Mouse (Mus musculus) right cerebral cortex, postnatal 4 days (tissue): ENCODE results near the gene Mafb.

ENCODE experiments used
- DNase-seq: peaks from one replicate; pipeline ENCODE4 v3.0.0-alpha.2; 2022

The Mafb gene

DNA sequence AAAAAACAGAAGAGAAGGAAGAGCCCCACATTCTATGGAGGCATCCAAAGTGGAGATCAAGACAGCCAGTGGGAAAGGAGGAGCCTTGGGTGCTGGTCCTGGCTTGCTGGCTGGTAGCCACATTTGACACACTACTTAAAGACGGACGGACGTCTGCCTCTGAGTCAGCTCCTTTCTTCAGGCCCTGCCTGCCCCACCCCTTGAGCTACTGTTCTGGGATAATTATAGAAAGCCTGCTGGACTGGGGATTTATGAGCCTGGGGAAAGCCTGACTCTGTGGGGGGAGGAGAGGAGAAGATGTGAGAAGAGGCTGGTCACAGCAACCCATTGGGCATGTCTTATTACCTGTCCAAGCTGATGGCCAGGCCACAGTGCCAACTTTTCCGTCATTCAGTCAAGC is 45.0 kb downstream of the Mafb start:
- no peak for DNase-seq

DNA sequence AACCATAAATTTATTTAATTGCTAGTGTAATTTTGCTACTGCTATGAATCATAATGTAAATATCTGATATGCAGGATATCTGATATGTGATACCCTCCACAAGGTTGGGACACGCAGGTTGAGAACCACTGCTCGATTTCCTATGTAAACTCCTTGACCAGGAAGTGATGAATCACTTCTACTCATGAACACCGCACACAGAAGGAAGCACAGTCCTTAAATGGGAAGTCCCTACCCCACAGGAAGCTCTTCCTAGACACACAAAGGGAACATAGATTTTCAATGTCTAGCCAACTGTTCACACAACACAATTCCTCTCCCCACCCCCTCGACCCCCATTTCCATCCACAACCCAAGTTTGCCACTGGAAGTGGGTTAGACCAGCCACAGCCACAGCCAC is 48.6 kb downstream of the Mafb start:
- no peak for DNase-seq
